Mouse (Mus musculus) left cerebral cortex, adult 18-20 months (tissue): ENCODE results near the gene Kcne4. TPM values are rescaled to one million over a fixed set of nuclear protein-coding genes. Genes with fewer than 3 reads are reported as not detected.

Experiments
- DNase-seq, 2 experiments: peaks; one replicate each; pipeline ENCODE4 v3.0.0; 2021 to 2022; ENCODE audit warnings: low spot score in 2 of 2, mixed read lengths in 1 of 2
- long read RNA-seq, 2 experiments: library from polyadenylated mRNA; stranded (forward); transcript quantifications; one replicate each; pipeline ENCODE4 v2.0.0; 2021
- total RNA-seq, 2 experiments: library from RNA; stranded (reverse); gene quantifications; 2 replicates each; pipeline ENCODE4 v1.2.3; 2021

The Kcne4 gene
- 1 to 10 TPM; 1.4 to 1.5 TPM for total RNA-seq
- long read RNA-seq, experiment 1, partial matches to known transcripts = 0 of 1 reads
- long read RNA-seq, experiment 1, other reads (novel, unspliced or antisense) = 0 of 1 reads
- long read RNA-seq, experiment 2, partial matches to known transcripts = 0 of 1 reads
- long read RNA-seq, experiment 2, other reads (novel, unspliced or antisense) = 0 of 1 reads

DNA sequence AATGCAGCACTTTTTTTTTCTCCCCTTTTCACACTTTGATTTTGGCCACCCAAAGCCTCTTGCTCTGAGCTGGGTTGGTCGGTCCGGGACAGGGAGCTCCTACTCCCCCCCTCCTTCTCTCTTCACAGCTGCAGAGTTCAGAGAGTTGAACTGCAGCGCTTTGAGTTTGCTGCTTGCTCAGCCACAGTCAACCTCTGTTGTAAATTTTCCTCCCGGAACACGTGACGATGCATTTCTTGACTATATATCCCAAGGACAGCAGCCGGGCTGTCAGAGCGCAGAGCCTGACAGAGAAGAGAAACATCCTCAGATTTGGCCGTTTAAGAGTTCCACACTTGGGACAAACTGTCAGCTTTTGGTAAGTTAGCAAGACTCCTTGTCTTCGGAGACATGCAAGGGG lies at the start of gene Kcne4:
TSS of gene Kcne4 (plus strand) at position 120 of the 400 bp plus-strand sequence.
- no peak for DNase-seq

DNA sequence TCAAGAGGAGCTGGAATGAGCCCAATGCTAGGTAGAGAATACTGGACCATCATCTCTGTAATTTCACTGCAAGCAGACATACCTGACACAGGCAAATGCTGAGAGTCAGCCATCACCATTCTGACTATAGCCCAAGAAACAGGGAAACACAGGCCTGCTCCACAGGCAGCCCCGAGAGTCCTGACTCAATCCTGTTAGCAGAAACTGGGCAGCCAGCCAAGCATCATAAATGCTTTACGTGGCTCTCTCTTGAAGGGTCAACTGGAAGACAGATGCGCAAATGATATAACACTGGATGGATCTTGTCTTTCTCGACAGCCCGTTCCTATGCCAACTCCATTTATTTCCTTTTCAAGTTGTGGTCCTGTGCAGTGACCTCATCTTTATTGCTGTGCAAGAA lies 34.7 kb upstream of the Kcne4 start:
- DNase-seq = no peak

DNA sequence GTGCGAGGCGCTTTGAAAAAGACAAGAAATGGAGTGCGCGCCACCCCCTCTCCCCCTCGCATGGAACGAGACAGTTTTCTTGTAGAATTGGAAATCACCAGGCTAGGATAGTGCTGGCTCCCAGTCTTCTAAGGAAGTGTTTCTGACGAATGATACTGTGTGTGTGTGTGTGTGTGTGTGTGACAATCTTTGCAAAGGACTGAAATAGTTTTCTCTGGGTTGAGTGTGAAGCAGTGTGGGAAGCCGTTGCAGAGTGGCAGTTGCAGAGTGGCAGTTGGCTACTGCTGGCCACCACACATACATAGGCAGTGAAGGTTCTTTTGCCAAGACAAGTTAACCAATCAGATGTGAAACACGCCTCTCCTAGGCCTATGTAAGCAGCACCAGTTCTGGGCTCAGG lies 31.6 kb upstream of the Kcne4 start:
- peak; percentile 5 to 24 for DNase-seq

DNA sequence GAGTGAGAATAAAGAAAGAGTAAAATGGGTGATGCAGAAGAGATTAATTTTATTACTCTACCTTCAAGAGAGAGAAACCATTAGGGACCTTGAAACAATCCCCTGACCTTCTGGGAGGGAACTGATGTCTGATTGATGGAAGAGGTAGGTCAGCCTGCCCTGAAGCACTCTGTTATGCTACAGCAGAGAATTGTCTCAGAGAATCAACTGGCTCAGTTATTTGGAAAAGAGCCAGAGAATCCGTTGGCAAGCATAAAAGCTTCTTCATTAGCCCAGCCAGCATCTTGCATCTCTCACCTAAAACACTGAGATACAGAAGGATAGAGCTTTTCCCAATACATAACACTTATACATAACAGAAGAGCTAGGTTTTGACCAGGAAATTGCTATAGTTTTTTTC lies 26.8 kb upstream of the Kcne4 start:
- DNase-seq = no peak

DNA sequence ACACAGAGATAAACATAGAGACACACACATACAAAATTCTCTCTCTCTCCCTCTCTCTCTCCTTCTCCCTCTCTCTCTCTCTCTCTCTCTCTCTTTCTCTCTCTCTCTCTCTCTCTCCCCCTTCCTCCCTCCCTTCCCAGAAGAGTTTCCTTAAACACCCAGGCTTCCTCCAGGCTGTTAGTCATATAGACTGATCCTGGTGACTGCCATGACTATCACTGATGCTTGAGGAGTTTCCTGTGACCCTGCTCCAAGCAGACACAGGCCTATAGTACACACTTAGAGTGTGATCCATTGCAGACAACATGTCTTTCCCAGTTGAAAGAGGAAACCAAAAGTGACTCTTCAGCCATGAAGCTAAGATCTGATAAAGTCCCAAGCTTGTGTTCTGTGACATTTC lies 9.1 kb upstream of the Kcne4 start:
- no peak for DNase-seq

DNA sequence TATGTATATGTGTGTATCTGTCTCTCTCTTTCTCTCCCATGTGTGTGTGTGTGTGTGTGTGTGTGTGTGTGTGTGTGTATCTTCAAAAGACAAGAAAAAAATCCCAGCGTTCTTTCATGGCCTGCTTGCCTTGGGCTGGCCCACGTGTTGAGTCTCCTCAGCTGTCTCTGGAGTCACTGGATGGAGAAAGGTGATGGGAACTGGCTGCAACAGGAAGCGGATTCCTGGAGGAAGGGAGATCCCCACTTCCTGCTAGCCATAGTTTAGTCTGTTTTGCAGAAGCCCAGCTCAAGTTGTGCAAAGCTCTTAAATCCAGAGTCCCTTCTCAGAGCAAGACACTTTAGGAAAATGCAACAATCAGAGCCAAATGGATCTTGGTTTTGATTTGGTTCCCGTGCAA lies 6.7 kb upstream of the Kcne4 start:
- DNase-seq = no peak

DNA sequence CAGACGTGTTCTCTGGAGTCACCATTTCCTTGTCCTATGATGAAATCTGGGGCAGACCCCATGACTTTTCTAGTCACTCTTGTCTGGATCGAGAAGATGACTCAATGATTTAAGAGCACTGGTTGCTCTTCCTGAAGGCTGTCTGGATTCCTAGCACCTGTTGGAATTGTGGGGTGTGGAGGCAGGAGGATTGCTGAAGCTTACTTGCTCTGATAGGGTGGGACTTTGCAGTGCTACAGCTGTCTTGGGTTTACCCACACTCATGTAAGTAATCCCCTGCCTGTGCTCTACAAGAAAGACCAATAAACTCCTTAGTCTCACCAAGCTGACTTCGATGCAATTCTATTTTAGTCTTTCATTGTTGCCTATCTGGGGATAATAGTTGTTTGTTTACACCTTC lies 5.7 kb upstream of the Kcne4 start:
- no peak for DNase-seq

DNA sequence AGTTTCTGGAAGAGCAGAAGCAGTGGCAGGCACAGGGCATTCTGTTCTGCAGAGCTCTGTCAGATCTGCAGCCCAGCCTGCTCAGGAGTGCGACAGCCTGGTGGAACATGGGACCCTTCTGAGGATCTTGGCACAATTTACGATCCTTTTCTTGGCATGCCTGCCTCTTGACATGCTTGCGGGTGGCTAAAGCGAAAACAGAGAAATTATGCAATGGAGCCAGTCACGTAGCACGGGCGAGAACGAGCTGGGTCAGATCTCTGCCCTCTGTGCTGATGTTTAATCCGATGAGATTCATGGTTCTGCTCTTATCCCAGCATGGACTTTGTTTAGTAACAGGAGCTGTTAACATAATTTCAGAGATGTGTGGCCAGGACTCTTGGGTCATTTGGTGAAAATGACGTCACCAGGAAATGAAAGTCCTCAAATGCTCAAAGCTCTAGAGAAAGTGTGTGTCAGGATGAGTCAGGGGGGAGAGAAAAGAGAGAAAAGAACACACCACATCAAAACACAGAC lies 4.5 kb upstream of the Kcne4 start:
- DNase-seq = no peak

DNA sequence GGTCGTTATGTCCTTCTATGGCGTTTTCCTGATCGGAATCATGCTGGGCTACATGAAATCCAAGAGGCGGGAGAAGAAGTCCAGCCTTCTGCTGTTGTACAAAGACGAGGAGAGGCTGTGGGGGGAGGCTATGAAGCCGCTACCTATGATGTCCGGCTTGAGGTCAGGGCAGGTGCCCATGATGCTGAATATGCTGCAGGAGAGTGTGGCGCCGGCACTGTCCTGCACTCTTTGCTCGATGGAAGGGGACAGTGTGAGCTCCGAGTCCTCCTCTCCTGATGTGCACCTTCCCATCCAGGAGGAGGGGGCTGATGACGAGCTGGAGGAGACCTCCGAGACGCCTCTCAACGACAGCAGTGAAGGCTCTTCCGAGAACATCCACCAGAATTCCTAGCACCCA lies 1.2 kb downstream of the Kcne4 start:
- DNase-seq = no peak

DNA sequence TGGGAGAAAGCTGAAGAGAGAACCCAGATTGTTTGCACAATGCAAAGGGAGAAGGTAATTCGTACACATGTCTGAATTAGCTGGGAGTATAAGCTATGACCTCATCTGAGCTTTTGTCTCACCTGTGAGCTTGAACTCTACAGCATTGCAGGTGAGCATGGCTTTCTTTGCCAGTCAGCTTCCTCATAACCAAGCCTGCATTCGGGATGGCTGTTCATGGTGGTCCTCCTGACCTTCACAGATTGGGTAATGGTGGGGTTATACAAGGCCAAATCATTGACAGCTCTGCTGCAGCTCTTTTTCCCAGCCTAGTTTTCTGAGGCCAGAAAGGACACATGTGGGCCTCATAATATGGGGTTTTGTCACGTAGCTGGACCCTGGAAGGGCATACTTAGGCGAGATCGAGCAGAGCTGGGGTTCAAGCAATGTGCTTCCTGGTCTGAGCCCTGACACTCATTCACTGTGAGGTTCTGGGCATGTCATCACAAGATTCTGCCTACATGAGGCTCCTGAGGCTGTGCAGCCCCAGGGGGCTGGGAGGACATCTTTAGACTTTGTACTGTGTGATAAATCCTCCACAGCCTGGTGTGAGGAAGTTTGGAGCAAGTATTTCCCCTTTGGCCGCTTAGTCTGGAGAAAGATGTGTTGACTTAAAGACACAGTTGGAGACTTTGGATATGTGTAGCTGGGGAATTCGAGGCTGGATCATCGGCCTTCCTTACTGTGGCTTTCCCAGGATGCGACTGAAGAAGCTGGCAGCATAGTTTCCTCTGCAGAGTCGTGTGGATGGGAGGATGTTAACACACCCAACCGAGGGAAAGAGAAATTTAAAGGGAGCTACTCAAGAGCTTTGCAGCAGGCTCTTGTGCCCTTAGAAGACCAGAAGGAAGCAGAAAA lies 2.3 kb downstream of the Kcne4 start:
- DNase-seq = no peak

DNA sequence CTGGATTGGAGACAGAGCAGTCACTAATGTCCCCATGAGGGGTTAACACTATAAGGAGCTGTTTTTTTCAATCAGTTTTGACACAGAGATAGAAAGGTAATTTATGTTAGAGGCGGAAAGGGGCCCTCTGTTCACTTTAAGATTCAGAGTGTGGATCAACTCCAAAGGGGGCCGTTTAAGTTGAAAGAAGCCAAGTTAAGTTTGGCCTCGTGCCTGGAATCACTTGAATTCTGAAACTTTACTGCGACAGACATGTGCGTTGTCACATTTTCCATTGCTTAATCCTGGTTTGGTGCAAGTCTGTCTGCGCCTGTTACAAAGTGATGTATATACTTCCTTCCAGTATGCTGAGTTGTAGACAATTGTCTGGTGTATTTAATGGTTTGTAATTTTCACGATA lies 3.0 kb downstream of the Kcne4 start:
- DNase-seq = no peak

DNA sequence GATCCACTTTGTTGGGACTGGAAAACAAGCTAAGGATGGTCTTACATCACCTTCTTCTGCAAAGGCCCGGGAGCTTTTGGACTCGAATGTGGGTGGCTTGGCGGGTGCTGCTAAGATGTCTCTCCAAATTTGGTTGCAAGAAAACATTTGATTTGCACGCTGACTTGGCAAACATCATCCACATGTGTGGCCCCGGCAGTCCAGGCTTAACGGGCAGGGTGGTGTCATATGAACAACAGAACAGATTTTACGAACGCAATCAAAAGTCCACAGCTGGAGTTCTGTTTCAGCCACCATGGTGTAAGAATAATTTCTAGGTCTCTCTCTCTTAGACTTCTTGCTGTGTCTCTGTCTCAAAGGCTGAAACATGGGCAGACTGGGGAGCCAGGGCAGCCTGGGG lies 3.6 kb downstream of the Kcne4 start:
- no peak for DNase-seq

DNA sequence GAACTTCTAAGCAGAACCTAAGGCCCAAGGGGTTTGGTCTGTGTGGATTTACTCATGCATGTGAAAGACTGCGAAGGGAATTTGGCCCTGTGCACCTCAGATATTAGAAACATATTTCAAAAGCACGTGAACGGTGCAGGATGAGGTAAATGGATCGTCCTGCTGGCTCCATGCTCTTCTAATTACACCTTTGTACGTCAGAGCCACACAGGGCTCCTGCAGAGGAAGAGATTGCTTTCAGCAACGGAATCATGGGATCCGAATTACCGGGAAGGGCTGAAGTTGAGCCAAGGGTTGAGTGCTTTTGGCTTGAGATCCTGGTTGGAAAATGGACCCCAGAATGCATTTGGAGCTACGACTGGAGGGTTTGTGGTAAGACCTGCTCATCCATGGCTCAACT lies 4.6 kb downstream of the Kcne4 start:
- DNase-seq = no peak

DNA sequence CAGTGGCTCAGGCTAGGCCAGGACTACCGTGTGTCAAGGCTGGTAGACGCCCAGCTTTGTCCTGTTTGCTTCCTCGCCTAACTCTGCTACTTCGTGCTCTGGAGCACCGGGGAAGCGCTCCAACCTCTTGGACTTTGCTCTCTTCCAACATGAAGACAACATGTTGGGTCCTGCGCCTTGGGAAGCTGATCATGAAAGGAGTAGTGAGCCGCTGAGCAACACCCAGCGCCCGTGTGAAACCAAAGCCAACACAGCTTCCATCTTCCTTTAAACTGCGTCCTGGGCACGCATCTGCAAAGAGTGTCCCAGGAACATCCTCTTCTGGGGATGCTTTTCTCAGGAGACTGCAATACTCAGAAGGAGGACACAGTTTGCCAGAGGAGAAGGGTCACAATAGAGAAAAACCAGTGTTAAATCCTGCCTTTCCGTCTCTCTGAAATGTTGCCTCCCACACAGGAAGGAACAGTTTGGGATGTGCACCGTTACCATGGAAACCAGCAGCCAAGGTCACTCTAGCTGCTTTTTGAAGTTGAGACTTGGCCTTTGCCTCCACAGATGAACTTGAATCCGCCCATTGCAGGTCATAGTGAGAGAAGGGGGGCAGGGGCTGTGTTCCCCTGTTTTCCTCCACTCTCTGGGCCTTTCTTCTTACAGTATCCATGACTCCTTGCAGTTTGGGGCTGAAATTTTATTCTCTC lies 5.3 kb downstream of the Kcne4 start:
- no peak for DNase-seq

DNA sequence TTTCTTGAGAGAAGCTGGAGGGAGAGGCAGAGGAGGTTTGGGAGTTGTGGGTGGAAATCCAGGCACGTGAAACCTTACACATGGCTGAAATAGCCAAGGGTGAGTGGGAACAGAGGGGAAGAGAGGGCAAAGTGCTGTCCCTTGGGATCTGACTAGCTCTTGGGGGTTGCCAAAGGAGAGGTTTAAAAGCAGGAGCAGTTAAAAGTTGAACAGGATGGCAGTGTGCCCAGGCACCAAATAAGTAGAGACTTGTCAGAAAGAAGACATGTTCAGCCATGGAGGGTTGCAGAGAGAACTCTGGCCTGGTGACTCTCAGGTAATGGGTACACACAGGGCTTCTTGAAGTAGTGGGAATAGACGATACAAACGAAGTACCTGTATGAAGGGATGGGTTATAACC lies 8.7 kb downstream of the Kcne4 start:
- DNase-seq = no peak

DNA sequence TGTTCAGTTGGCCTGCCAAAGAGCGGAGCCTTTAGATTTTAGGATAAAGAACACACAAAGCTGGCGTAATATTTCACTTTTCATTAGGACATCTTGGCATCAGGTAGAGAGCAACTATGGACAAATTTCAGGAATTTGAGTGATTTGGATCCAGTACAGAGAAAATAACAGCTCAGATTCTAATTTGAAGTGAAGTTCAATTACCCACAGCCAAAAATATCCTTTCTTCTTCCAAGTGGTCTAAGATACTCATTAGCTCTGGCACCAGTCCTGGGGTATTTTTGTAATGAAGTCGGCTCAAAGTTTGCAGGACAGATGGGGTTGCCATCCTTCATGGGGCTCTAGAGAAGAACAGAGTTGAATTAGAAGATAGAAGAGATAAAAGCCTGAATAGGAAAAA lies 21.9 kb downstream of the Kcne4 start:
- no peak for DNase-seq

DNA sequence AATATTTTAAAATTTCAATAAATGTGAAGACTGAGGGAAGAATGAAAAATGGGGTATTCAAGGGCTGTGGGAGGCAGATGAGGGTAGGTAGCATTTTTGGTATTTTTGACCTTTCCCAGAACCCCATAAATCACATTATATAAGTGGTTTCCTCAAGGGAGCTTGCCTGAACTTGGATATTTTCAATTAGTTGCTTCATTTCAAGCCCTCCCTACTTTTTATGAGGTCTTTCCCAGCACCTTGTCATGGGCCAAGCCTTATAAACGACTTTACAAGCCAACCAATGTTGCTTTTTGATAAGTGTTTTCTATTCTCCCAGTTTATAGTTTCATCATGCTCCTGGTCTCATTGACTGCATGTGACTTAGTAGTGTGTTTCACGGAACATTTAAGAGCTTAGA lies 24.2 kb downstream of the Kcne4 start:
- no peak for DNase-seq

DNA sequence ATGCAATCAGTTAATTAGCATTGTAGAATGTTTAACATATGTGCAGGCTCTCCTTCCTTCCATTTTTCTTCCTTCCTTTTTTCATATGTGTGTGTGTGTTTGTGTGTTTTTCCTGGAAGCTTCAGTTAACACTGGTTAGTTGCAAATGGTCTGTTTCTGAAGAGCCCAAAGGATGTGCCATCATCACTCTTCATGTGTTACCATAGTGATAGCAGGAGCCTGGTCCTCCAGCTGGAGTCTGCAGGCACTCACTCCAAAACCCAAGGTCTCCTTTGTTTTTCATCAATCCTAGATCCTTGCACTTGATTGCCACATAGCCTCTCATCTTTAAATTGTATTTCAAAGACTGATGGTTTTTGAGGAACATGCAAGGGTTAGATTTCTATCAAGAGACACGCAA lies 29.1 kb downstream of the Kcne4 start:
- no peak for DNase-seq

DNA sequence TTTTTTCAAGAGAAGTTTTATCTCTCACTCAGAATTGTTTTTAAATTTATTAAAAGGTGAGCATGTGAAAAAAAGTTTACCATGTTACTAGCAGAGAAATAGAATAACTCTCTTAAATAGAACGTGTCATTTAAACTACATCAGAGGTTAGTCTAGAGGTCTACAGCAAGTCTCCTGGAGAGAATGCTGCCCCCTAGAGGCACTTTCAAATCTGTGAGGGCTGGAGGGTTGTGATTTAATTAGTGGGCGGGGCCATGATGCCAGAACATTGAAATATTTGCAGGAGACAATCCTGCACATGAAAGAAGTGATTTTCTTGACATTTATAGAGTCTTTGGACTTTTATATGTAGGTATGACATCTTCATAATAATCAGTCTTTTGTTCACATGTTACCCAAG lies 29.9 kb downstream of the Kcne4 start:
- peak in 1 of 2 experiments; percentile 44 for DNase-seq

DNA sequence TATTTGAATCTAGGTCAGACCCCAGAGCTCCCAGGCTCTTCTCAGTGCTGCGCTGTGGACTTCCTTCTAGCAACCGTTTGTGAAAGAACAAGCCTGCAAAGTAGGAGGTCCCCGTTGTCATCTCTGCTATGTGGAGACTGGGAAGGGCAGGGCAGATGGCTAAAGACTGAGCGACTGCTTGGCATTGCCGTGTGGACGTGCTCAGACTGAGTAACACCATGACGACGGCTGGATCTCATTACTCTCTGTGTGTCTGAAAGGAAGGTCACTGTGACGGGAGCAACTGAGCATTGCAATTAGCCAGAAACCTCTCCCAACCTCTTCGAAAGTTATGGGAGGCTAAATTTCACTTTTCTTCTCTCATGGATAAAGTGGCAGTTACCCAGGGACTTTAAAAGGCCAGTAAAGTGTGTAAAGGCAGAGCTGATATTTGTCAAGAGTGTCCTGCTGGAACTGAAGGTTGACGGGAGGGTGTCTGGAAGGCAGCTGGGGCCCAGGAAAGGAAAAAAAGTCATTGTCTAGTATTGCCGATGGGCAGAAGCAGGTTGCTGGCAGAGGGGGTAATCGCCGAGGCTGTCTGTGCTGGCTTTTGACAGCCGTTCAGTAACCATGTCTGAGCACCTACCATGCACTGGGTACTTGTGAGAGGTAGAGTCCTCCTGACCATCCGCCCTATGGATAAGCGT lies 36.0 kb downstream of the Kcne4 start:
- no peak for DNase-seq

DNA sequence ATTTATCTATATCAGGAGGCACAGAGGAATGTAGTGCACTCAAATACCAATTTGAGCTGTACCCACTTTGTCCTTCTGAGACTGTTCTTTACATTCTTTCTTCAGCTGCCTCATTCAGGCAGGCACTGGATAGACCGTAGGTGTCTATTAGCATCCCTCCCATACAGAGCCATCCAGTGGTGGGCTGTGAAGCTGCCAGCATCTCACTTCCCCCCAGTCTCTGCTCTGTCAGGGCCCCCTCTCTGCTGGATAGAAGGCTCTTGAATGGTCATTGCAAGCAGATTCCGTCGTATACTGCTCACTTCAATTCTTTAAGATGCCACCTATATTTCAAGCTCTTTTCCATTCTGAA lies 36.5 kb downstream of the Kcne4 start:
- DNase-seq = no peak

DNA sequence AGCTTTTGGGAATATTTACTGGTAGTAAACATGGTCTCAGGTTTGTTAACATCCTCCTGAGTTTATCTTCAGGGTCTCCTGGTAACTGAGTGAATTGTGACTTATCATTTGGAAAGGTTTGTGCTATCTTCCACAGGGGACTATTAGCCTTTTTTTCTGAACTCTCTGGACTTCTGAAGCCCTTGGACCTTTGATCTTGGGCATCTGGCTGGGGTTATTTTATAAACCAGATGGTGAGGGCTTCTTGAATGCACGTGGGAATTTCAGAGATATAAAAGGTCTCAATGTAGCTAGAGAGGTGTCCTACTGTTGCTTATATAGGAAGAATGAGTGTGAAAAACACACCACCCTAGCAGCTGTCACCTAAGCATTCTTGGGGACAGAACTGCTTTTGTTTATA lies 37.7 kb downstream of the Kcne4 start:
- no peak for DNase-seq
